Mouse (Mus musculus) urinary bladder, postnatal 36 days (tissue): ENCODE data around the gene A3galt2.
A peak's percentile ranks its signal among the peaks of the same experiment; 100 is the strongest.

Experiments
- DNase-seq, 2 experiments: peaks; one replicate each; pipeline ENCODE4 v3.0.0; 2022; ENCODE audit warnings: low spot score in 2 of 2, mixed read lengths in 1 of 2

A3galt2 gene

DNA sequence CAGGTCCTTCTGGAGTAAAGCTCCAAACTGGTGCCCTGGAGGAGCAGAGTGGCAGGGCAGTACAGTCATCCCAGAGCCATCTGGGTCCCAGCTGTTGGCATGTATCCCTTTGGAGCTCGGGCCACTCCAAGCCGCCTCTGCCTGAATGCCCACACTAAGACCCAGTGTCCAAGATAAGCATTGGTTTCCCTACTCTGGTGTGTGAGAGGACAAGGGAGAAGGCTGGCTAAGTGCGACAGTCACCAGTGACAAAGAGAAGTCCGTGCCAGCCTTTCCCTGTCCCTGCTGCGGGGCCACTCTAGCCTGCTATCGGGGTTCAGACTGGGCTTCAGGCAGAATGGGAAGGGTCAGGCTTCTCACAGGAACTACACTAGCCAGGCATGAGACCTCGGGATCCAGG, 736 bp downstream of the A3galt2 start:
- DNase-seq, result no peak

- DNase-seq, result no peak
Measured at GRCm38 (mm10) chr4:128759214-128759613, 4.0 kb downstream of the A3galt2 start.

DNA sequence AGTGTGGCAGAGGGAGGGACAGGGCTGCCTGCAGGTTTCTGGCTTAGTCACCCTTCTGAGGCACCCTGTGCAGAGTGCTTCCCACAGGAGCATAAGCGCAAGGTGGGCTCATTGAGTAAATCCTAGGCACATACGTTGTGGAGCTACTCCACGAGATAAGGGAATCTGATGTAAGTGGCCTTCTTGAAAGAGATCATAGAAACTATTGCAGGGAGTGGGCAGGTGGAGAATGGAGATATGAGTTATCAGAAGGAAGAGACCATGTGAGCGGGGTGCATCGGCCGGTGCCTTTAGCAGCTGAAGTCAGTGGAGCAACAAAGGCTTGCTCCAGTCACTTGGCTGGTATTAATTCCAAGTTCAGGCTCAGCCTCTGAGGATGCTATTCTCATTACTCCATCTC, 4.9 kb downstream of the A3galt2 start:
- no peak for DNase-seq

DNA sequence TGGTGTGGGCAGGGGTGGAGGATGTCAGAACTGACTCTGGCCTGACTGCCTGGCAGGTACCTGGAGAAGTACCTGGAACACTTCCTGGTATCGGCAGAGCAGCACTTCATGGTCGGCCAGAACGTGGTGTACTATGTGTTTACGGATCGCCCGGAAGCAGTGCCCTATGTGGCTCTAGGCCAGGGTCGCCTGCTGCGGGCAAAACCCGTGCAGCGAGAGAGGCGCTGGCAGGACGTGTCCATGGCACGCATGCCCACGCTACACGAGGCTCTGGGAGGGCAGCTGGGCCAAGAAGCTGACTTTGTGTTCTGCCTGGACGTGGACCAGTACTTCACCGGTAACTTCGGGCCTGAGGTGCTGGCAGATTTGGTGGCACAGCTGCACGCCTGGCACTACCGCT, 11.8 kb downstream of the A3galt2 start:
- no peak for DNase-seq

- peak in 1 of 2 experiments; percentile 26 for DNase-seq
Measured at GRCm38 (mm10) chr4:128768120-128768519, 13.0 kb downstream of the A3galt2 start.

DNA sequence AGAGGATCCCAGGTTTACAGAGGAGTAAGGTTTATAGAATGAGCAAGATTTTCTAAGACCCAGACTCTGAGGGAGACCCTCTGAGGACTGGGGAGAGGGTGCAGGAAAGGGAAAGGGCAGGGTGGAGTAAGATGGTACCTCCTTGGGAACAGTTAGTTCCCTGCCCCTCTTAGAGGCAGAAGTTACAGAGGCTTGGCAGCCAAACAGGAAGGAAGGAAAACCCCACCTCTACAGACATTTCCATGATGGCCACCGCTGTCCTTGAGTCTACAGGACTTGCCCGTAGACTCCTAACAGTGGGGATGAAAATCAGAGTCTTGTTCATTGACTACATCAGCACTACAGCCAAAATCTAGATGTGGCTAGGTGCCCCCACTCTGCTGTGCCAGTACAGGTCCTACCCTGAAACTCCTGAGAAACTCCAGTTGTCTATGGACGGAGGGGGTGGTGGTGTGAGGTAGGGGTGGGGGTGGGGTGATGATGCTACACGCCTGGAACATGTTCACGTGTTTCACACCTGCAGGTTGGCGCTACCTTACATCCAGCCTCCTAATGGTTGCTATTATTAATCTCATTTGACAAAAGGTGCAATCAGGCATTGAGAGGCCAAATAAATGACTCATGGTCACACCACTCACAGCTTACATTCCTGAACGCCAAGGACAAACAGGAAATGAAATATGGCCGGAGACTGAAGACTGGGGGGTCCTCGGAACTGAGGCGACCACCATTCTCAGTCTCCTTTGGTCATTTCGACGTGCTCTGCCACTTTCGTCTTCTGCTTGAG, 14.6 kb downstream of the A3galt2 start:
- no peak for DNase-seq

DNA sequence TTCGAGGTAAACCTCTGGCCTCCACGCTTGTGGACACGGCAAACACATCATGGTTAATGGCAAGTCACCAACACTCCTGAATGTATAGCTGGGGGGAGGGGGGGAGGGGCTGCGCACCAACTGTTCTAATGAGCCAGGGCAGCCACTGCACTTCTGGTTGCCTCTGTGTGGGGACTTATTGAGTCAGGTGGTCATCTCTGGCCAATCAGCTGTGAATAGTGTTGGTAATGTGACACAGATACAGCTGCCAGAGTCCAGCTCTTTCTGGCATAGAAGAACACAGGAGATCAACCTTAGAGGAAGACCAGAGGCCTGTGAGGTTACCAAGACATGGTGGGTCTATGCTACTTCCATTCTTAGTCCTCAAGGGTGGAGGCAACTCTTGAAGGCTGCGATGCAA, 15.5 kb downstream of the A3galt2 start:
- DNase-seq, result no peak

DNA sequence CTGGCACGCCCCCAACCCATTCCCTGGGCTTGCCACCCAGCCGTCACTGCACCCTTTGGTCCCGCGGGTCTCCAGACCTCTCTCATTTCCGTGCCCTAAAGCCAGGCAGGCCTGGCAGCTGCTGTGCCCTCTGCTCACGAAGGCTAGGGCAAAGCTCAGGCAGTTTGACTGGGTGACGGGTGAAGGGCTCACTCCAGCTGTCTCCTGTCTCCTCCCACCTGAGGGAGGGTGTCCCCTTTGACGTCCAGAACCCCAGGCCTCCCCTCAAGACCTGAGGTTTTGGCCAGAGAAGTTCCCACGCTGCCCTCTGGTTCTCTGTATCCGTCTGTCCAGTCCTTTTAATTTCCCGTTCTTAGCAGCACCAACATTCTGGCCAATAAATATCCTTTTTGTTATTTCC, 18.7 kb downstream of the A3galt2 start:
- no peak for DNase-seq

DNA sequence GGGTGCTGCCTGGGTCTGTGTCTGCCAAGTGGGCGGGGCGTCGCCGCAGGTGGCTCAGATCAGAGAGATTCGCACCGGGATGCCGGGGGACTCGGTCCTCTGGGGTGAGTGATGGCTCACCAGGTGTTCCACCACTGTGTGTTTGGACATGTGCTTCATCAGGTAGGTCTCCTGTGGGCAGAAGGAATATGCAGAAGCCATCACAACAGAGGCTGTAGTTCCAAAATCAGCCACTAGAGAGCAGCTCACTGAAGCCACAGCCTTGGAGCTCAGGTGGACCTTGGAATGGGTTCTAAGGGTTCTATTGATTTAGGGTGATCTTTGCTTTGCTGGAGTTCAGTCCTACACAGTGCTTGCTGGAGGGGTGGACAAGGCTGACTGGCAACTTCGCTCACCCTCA, 19.3 kb downstream of the A3galt2 start:
- DNase-seq, result peak in 1 of 2 experiments; percentile 28

DNA sequence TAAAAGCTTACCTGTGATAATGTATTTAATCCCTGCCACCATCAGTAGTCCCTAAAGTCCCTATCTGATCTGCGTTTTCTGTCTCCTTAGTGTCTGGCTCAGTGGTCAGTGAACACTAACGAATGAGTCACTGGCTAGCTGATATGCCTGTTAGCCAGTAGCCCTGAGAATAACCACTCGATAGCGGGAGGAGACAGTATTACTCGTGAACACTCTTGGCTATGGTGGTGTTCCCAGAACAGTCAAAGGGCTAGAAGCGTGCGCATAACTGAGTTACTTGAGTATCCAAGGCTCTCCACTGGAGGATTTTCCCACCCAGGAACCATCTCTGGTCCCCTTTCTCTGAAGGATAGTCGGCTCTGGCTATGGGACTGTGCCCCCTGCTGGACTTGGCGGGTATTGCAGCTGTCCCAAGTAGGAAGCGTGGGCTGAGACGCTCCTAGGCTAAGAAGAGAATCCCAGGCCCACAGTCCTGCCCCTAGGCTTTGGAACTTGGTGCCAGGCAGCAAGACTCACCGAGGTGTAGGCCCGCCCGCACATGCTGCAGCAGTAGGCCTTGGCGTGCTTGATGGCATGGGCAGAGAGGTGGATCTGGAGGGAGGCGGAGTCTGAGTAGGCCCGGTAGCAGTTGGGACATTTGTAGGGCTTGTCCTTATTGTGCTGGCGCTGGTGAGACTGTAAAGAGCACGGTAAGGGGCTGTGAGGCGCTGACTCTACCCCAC, 21.6 kb downstream of the A3galt2 start:
- peak; percentile 68 to 69 for DNase-seq

DNA sequence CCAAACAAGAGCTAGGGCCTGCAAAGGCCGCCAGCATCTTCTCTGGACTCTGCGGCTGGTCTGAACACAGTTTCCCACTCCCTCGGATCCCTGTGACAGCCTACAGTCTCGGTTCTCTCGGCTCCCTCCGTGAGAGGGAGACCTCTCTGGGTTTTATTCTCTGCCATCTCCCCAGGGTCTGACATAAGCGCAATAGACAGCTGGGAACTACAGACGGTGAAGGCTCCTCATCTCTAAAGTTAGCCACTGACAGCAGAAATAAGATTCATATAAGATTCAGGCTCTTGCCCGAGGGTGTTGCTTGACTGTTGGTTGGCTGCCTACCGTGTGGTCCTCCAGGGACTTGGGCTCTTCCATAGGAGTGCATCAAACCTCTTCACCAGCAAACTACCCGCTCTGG, 22.4 kb downstream of the A3galt2 start:
- DNase-seq, result no peak

GRCm38 (mm10) chr4:128782037-128782436, 26.9 kb downstream of the A3galt2 start:
- DNase-seq, result no peak

- no peak for DNase-seq
Measured at GRCm38 (mm10) chr4:128782645-128783044, 27.5 kb downstream of the A3galt2 start.

- DNase-seq, result no peak
Measured at GRCm38 (mm10) chr4:128784950-128785631, 29.9 kb downstream of the A3galt2 start.

DNA sequence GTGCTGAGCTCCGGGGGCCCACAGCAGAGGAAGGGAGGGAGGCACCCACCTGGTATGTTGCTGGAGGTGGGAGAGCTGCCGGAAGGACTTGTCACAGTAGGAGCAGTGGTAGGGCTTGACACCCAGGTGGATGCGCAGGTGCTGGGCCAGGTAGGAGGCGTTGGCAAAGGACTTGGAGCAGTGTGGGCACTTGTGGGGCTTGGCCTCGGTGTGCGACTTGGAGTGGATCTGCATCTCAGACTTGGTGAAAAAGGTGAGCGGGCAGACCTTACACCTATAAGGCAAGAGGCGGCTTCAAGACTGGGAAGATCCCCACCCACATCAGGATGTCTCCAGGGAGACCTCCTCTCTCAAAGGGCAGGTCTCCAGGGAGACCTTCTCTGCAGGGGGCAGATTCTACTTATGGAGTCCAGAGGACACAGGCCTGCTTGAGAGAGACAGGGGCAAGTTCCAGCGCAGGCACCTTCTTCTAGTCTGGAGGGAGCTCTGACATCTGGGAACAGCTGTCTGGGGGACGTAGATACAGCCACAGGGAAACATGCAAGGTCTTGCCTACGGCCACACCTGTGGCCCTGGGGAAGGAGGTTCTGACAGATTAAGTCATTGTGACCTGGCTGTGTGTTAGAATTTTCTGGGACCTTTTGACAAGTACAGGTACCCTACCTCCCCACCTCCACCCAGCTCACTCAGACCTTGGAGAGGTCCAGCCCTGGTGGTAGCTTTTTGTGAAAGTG, 30.9 kb downstream of the A3galt2 start:
- DNase-seq, result no peak

- DNase-seq, result no peak
Measured at GRCm38 (mm10) chr4:128787023-128787939, 32.1 kb downstream of the A3galt2 start.

DNA sequence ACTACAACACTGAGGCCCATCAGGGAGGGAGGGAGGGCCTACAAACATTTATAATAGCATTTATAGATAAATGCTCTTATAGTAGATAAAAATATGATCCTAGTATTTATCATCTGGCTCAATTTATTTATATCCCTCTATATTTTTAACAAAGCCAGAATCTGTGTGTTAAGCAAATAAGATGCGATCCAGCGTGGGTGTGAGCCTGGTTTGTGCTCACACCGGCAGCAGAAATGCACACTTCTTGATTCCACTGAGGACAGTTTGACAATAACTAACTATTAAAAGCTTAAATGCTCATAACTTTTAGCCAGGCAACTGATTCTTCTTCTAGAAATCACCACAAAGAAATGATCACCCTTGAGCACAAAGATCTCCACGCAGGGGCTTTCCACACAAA, 32.9 kb downstream of the A3galt2 start:
- DNase-seq, result no peak

- peak in 1 of 2 experiments; percentile 59 for DNase-seq
Measured at GRCm38 (mm10) chr4:128789646-128790045, 34.5 kb downstream of the A3galt2 start.

GRCm38 (mm10) chr4:128793710-128794109, 38.5 kb downstream of the A3galt2 start:
- DNase-seq, result peak; percentile 37 to 41

GRCm38 (mm10) chr4:128794198-128794597, 39.0 kb downstream of the A3galt2 start:
- no peak for DNase-seq

- no peak for DNase-seq
Measured at GRCm38 (mm10) chr4:128795596-128795995, 40.4 kb downstream of the A3galt2 start.
